8 mouse cellular contexts compared by ENCODE assay signal in genomic region chr9:75070457-75071028, GRCm38 (mm10). TPM values are rescaled to one million over a fixed set of nuclear protein-coding genes. Genes with fewer than 3 reads are reported as not detected.
A peak's percentile ranks its signal among the peaks of the same experiment; 100 is the strongest.
DNase-seq lines count a peak whose midpoint lies in the region; ATAC-seq and TF ChIP-seq lines count a peak whose summit lies in the region.

TSS of gene Myo5a (plus strand) at chr9:75071015.

- peaks cover 6% of the 10 kb centered on the region for H3K4me1 ChIP-seq in heart, embryonic 12.5 days (replicated peaks)
- H3K4me1 ChIP-seq in ES-E14 (ENCODE audit: control insufficient read depth in 2 of 2, insufficient read depth in 2 of 2, low read length in 2 of 2, poor library complexity in 1 of 2), result peaks cover 0 to 5% of the 10 kb centered on the region in 2 experiments; a peak in 1 of 4 replicates
- H3K4me1 ChIP-seq in erythroblast, embryonic 14.5 days (ENCODE audit: control insufficient read depth), result peaks cover 18% of the 10 kb centered on the region
- H3K4me1 ChIP-seq in hindbrain, embryonic 16.5 days (ENCODE audit: control insufficient read depth, insufficient read depth, low read depth, low read length), result peaks cover 12% of the 10 kb centered on the region

- 19% methylated on average over 23 of the region's 23 CpGs for WGBS in heart, embryonic 12.5 days
- 20% methylated on average over 23 of the region's 23 CpGs for whole genome bisulfite sequencing in hindbrain, embryonic 16.5 days
- WGBS in macrophage (ENCODE audit: missing documents), result 33% methylated on average over 23 of the region's 23 CpGs

- H3K4me3 ChIP-seq in heart, embryonic 12.5 days, result peak within 1 kb of the TSS; percentile 65
- peak within 1 kb of the TSS; percentile 79 to 95 for H3K4me3 ChIP-seq in ES-E14 (ENCODE audit: insufficient read depth in 1 of 2, low read depth in 1 of 2, low read length in 2 of 2, poor library complexity in 1 of 2, severe bottlenecking in 1 of 2)
- peak within 1 kb of the TSS; percentile 66 for H3K4me3 ChIP-seq in erythroblast, embryonic 14.5 days (replicated peaks)
- peak within 1 kb of the TSS; percentile 76 for H3K4me3 ChIP-seq in hindbrain, embryonic 16.5 days (ENCODE audit: low read length)
- peak within 1 kb of the TSS; percentile 98 for H3K4me3 ChIP-seq in macrophage (ENCODE audit: inconsistent target)

- no peaks in the 10 kb centered on the region for H3K36me3 ChIP-seq in heart, embryonic 12.5 days
- H3K36me3 ChIP-seq in ES-E14 (ENCODE audit: control insufficient read depth, insufficient read depth, low read length, poor library complexity, severe bottlenecking) (no peaks in the 10 kb centered on the region), macrophage (ENCODE audit: inconsistent target) (no peaks in the 10 kb centered on the region)
- no peaks in the 10 kb centered on the region for H3K36me3 ChIP-seq in erythroblast, embryonic 14.5 days (ENCODE audit: control insufficient read depth)
- no peaks in the 10 kb centered on the region for H3K36me3 ChIP-seq in hindbrain, embryonic 16.5 days (ENCODE audit: control insufficient read depth, insufficient read depth, low read length)

- DNase-seq in heart, adult 18-20 months, result no peak
- peak; percentile 33 for DNase-seq in ES-E14 (ENCODE audit: low read depth, low spot score)
- DNase-seq in cerebellum, postnatal 36 days, result no peak

- peak within 1 kb of the TSS; percentile 63 for H3K27ac ChIP-seq in heart, embryonic 12.5 days (ENCODE audit: poor library complexity, severe bottlenecking)
- H3K27ac ChIP-seq in ES-E14 (ENCODE audit: insufficient read depth, low read depth, low read length, poor library complexity, severe bottlenecking), result peak within 1 kb of the TSS; percentile 82
- peak within 1 kb of the TSS; percentile 97 for H3K27ac ChIP-seq in hindbrain, embryonic 16.5 days (ENCODE audit: low read depth, low read length)
- H3K27ac ChIP-seq in macrophage, result peak within 1 kb of the TSS; percentile 97

- H3K9ac ChIP-seq in heart, embryonic 12.5 days, result peak within 1 kb of the TSS; percentile 81
- H3K9ac ChIP-seq in ES-E14 (ENCODE audit: insufficient read depth, low read depth, low read length, poor library complexity, severe bottlenecking), result peak within 1 kb of the TSS; percentile 92
- H3K9ac ChIP-seq in hindbrain, embryonic 16.5 days (ENCODE audit: low read depth, low read length), result peak within 1 kb of the TSS; percentile 96

- peaks cover 41% of the 10 kb centered on the region for H3K79me2 ChIP-seq in macrophage (ENCODE audit: inconsistent target)

- H3K4me2 ChIP-seq in heart, embryonic 12.5 days, result peak within 1 kb of the TSS; percentile 83
- peak within 1 kb of the TSS; percentile 69 for H3K4me2 ChIP-seq in hindbrain, embryonic 16.5 days (ENCODE audit: low read length)

- in situ Hi-C loops in ES-E14 (cut with MboI; ENCODE audit: low sequenced_read_pairs in 2 of 2, unreplicated experiment in 2 of 2), result no loop called here

- H3K9me3 ChIP-seq in heart, embryonic 12.5 days (replicated peaks), result no peaks in the 10 kb centered on the region
- H3K9me3 ChIP-seq in ES-E14 (ENCODE audit: control insufficient read depth, insufficient read depth, low read depth, low read length), result no peaks in the 10 kb centered on the region
- no peaks in the 10 kb centered on the region for H3K9me3 ChIP-seq in erythroblast, embryonic 14.5 days (ENCODE audit: control insufficient read depth, low read length)
- H3K9me3 ChIP-seq in hindbrain, embryonic 16.5 days (ENCODE audit: control insufficient read depth, low read length), result no peaks in the 10 kb centered on the region

- no peak; the same call in 1 of the 2 replicates for ATAC-seq in heart, embryonic 12.5 days (ENCODE audit: insufficient number of reproducible peaks, low FRiP score)
- ATAC-seq in hindbrain, embryonic 16.5 days, result no peak; the same call in 1 of the 2 replicates
- ATAC-seq in cerebellum, adult (ENCODE audit: insufficient number of reproducible peaks, low FRiP score, low TSS enrichment), result no peak; the same call in none of the 2 replicates

- no peaks in the 10 kb centered on the region; the same call in 1 of the 2 replicates for H3K27me3 ChIP-seq in heart, embryonic 12.5 days (replicated peaks)
- peaks cover 62% of the 10 kb centered on the region for H3K27me3 ChIP-seq in erythroblast, embryonic 14.5 days (ENCODE audit: control insufficient read depth)
- no peaks in the 10 kb centered on the region for H3K27me3 ChIP-seq in hindbrain, embryonic 16.5 days (replicated peaks; ENCODE audit: control insufficient read depth, insufficient read depth, low read length)

TF ChIP-seq in ES-E14, 5 proteins besides CTCF, POLR2A, EP300 and RAD21:
- TF ChIP-seq HCFC1 (IDR thresholded peaks at IDR 0.05; ENCODE audit: borderline replicate concordance, insufficient read depth, low read length), result no peak
- TF ChIP-seq CHD2 (IDR thresholded peaks at IDR 0.05; ENCODE audit: low read depth, low read length), result no peak
- no peak for TF ChIP-seq MAFK (IDR thresholded peaks at IDR 0.05; ENCODE audit: insufficient read depth, low read depth, low read length)
- no peak for TF ChIP-seq ZC3H11A (IDR thresholded peaks at IDR 0.05; ENCODE audit: borderline replicate concordance, low read depth, low read length)
- no peak for TF ChIP-seq ZNF384 (IDR thresholded peaks at IDR 0.05; ENCODE audit: low read depth, low read length)

RNA-seq across cellular contexts. Expression of gene Myo5a, which starts in this region (rescaled TPM):
- polyA plus RNA-seq in heart, embryonic 12.5 days (2016; fragmentation: Nextera tagmentation; extraction: Ambion mirVana), result 15.8 and 17.4 TPM in 2 replicates
- total RNA-seq in heart, adult 18-20 months (2021), result 10 to 100 TPM in 1 of 2 experiments, 1 to 10 TPM in 1; 8.7 to 12.2 TPM
- total RNA-seq in ES-E14 (2012; rRNA removed), result 60.2 and 65.2 TPM in 2 replicates
- polyA plus RNA-seq in erythroblast, embryonic 14.5 days (2012), result 0.05 and 0.08 TPM in 2 replicates
- polyA plus RNA-seq in hindbrain, embryonic 16.5 days (2015; fragmentation: Nextera tagmentation; extraction: Ambion mirVana), result 23.6 and 26.8 TPM in 2 replicates
- 1,000 to 10,000 TPM in 14 of 26 experiments, 100 to 1,000 TPM in 12; 274 to 2,515 (median 1,017) TPM for total RNA-seq in macrophage (2018; cell fraction: chromatin; rRNA removed)
- 100 to 1,000 TPM; 215 to 918 (median 488) TPM for total RNA-seq in macrophage (2018; cell fraction: cytosol; rRNA removed)
- 1,000 to 10,000 TPM in 7 of 26 experiments, 100 to 1,000 TPM in 19; 243 to 1,634 (median 599) TPM for total RNA-seq in macrophage (2018; cell fraction: nucleus; rRNA removed)
- polyA plus RNA-seq in macrophage (2018), result 290 to 945 TPM (median 467 TPM) in 3 replicates

Comparison
In these comparisons a context has a peak if more than half of its experiments do, and no peak if none do; other contexts are left out.
1. RNA of gene Myo5a (polyA plus RNA-seq): 290 to 945 TPM in macrophage; 23.6 to 26.8 TPM in hindbrain, embryonic 16.5 days, 15.8 to 17.4 TPM in heart, embryonic 12.5 days and 0.05 to 0.08 TPM in erythroblast, embryonic 14.5 days; every median in the first group is over 10 times any median in the second.
2. Peak in every context shown above with its lines, with median percentiles within 50 percentile points of each other: H3K27ac ChIP-seq, H3K4me3 ChIP-seq and H3K9ac ChIP-seq.